ENCODE assay signal across 10 mouse cellular contexts in the genomic region with DNA sequence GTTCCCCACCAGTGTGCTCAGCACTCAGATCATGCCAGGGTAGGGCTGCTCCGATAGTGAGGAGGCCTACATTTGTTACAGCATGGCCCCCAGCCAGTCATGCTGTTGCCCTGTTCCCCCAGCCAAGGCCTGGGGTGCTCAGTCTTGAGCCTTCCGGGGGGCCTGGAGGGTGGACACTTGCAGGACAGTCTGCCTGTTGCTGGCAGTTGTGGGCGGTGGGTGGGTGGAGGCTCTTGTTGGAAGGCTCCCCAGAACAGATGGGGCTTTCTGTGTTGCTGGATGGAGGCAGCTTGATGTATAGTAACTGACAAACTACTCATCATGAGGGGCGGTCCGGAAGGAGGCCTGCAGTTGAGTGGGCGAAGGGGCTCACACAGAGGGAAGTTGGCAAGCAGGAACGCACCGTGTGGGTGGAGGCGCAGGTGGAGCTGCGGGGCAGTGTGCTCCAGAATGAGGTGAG. TPM values are rescaled to one million over a fixed set of nuclear protein-coding genes. Genes with fewer than 3 reads are reported as not detected.
A peak's percentile ranks its signal among the peaks of the same experiment; 100 is the strongest.
DNase-seq lines count a peak whose midpoint lies in the region; ATAC-seq and TF ChIP-seq lines count a peak whose summit lies in the region.
"Had no signal": no experiment of that assay in that cellular context is flagged by ENCODE, and none has a peak within 500 bp of the region (broad histone marks: within the 10 kb centered on the region; RNA-seq: fewer than 3 reads in every experiment).

No protein-coding gene starts in this region.

- no peak overlapping the region for H3K9ac ChIP-seq in hindbrain, embryonic 13.5 days
- H3K9ac ChIP-seq in hindbrain, embryonic 11.5 days (ENCODE audit: low read depth, low read length), result no peak overlapping the region
- no peak overlapping the region for H3K9ac ChIP-seq in stomach, postnatal 0 days (ENCODE audit: low read length)

- 0 out of 2 replicates have a peak, but pooled peaks have one; percentile 32 for ATAC-seq in hindbrain, embryonic 13.5 days (ENCODE audit: low FRiP score)
- no peak for ATAC-seq in hindbrain, embryonic 11.5 days (ENCODE audit: low FRiP score)
- peak; percentile 91 for ATAC-seq in frontal cortex, adult (ENCODE audit: low TSS enrichment)
- ATAC-seq in stomach, postnatal 0 days (ENCODE audit: low FRiP score, low TSS enrichment), result 0 out of 2 replicates have a peak, but pooled peaks have one; percentile 32
- no peak for ATAC-seq in inflammation-experienced regulatory T-cells, adult 6 months

- no peak overlapping the region for H3K4me2 ChIP-seq in hindbrain, embryonic 13.5 days
- no peak overlapping the region for H3K4me2 ChIP-seq in hindbrain, embryonic 11.5 days (replicated peaks; ENCODE audit: low read depth, low read length)
- 0 out of 2 replicates have a peak overlapping the region, but pooled peaks have one; percentile 23 for H3K4me2 ChIP-seq in stomach, postnatal 0 days (replicated peaks; ENCODE audit: low read depth)

- intact Hi-C loops in left cerebral cortex, adult 2 months (cut with DNase I), result loop anchor here (1.0 to 2.0 kb wide), 2 partner anchors 102 to 129 kb away; no protein-coding TSS in a partner anchor

- TF ChIP-seq EP300 in stomach, postnatal 0 days (optimal IDR thresholded peaks at IDR 0.05), result no peak

- no peak for DNase-seq in hindbrain, embryonic 11.5 days (ENCODE audit: low spot score)
- peak; percentile 74 to 85 for DNase-seq in left cerebral cortex, adult 2 months (ENCODE audit: extremely low spot score in 1 of 2, low spot score in 2 of 2)
- peak; percentile 21 for DNase-seq in stomach, postnatal 0 days (ENCODE audit: low spot score)
- DNase-seq in embryo, embryonic 10.5 days (ENCODE audit: low spot score), result no peak
- no peak for DNase-seq in lung, postnatal 25 days (ENCODE audit: low spot score)

- peaks cover 40% of the 10 kb centered on the region for H3K27me3 ChIP-seq in hindbrain, embryonic 13.5 days
- no peaks in the 10 kb centered on the region for H3K27me3 ChIP-seq in hindbrain, embryonic 11.5 days (ENCODE audit: control insufficient read depth, insufficient read depth, low read length)
- H3K27me3 ChIP-seq in stomach, postnatal 0 days (ENCODE audit: control insufficient read depth, insufficient read depth, low read length), result no peaks in the 10 kb centered on the region
- H3K27me3 ChIP-seq: CH12.LX had no signal

- H3K27ac ChIP-seq in hindbrain, embryonic 13.5 days, result no peak overlapping the region
- H3K27ac ChIP-seq in hindbrain, embryonic 11.5 days (ENCODE audit: low read depth, low read length), result no peak overlapping the region
- no peak overlapping the region for H3K27ac ChIP-seq in left cerebral cortex, adult 2 months
- H3K27ac ChIP-seq in stomach, postnatal 0 days (replicated peaks), result no peak overlapping the region

- H3K9me3 ChIP-seq in hindbrain, embryonic 13.5 days, result no peaks in the 10 kb centered on the region
- H3K9me3 ChIP-seq in hindbrain, embryonic 11.5 days (ENCODE audit: control insufficient read depth, low read length), result no peaks in the 10 kb centered on the region
- H3K9me3 ChIP-seq in stomach, postnatal 0 days (ENCODE audit: control insufficient read depth, low read length), result no peaks in the 10 kb centered on the region

- H3K36me3 ChIP-seq in hindbrain, embryonic 13.5 days, result no peaks in the 10 kb centered on the region
- no peaks in the 10 kb centered on the region for H3K36me3 ChIP-seq in hindbrain, embryonic 11.5 days (ENCODE audit: control insufficient read depth, insufficient read depth, low read length)
- H3K36me3 ChIP-seq in stomach, postnatal 0 days (ENCODE audit: control insufficient read depth, insufficient read depth, low read length), result no peaks in the 10 kb centered on the region

- TF ChIP-seq CTCF in left cerebral cortex, adult 2 months (IDR thresholded peaks at IDR 0.05), result no peak
- TF ChIP-seq CTCF in stomach, postnatal 0 days (IDR thresholded peaks at IDR 0.05; ENCODE audit: low read depth), result no peak

- H3K4me1 ChIP-seq in hindbrain, embryonic 13.5 days (replicated peaks), result 0 out of 2 replicates have a peak, but pooled peaks cover 4% of the 10 kb centered on the region
- no peaks in the 10 kb centered on the region for H3K4me1 ChIP-seq in hindbrain, embryonic 11.5 days (replicated peaks; ENCODE audit: control insufficient read depth, insufficient read depth, low read length)
- no peaks in the 10 kb centered on the region for H3K4me1 ChIP-seq in stomach, postnatal 0 days (replicated peaks; ENCODE audit: control insufficient read depth, insufficient read depth)

- H3K4me3 ChIP-seq in hindbrain, embryonic 13.5 days, result no peak overlapping the region
- no peak overlapping the region for H3K4me3 ChIP-seq in hindbrain, embryonic 11.5 days (ENCODE audit: low read depth, low read length)
- H3K4me3 ChIP-seq in left cerebral cortex, adult 2 months, result no peak overlapping the region
- no peak overlapping the region for H3K4me3 ChIP-seq in stomach, postnatal 0 days (ENCODE audit: low read depth, low read length)

- 51% methylated on average over 10 of the region's 10 CpGs for WGBS in hindbrain, embryonic 13.5 days
- WGBS in hindbrain, embryonic 11.5 days, result 51% methylated on average over 10 of the region's 10 CpGs
- WGBS in stomach, postnatal 0 days, result 25% methylated on average over 10 of the region's 10 CpGs

RNA-seq across cellular contexts. Expression of a gene that starts 21.4 kb away (rescaled TPM):
- polyA plus RNA-seq in hindbrain, embryonic 13.5 days (2015; fragmentation: Nextera tagmentation; extraction: Ambion mirVana), result not detected in 2 replicates
- polyA plus RNA-seq in hindbrain, embryonic 11.5 days (2014; fragmentation: Nextera tagmentation; extraction: Ambion mirVana), result 0.26 TPM in 1 of 2 replicates, not detected in the other
- not detected for total RNA-seq in left cerebral cortex, adult 2 months (2021)
- polyA plus RNA-seq in stomach, postnatal 0 days (2015; fragmentation: Nextera tagmentation; extraction: Ambion mirVana), result 0.11 and 0.15 TPM in 2 replicates
- polyA plus RNA-seq in inflammation-experienced regulatory T-cells, adult 6 months (2017; shearing (Covaris generic)), result not detected
- total RNA-seq: CH12.LX had no signal
- polyA plus RNA-seq: heart, embryonic 16.5 days had no signal

Comparison
In these comparisons a context has a peak if more than half of its experiments do, and no peak if none do; other contexts are left out.
1. ATAC-seq: peak in hindbrain, embryonic 13.5 days (single experiment), frontal cortex, adult (single experiment) and stomach, postnatal 0 days (single experiment); none in hindbrain, embryonic 11.5 days (single experiment) and inflammation-experienced regulatory T-cells, adult 6 months (single experiment).
2. DNase-seq: peak in left cerebral cortex, adult 2 months (2 of 2) and stomach, postnatal 0 days (single experiment); none in hindbrain, embryonic 11.5 days (single experiment), embryo, embryonic 10.5 days (single experiment) and lung, postnatal 25 days (single experiment).